In genomic region chr3:147930811-147931251, GRCm38 (mm10) we compare ENCODE assay signal across 19 mouse cellular contexts.
DNase-seq lines count a peak whose midpoint lies in the region; ATAC-seq and TF ChIP-seq lines count a peak whose summit lies in the region.
"Had no signal": no experiment of that assay in that cellular context is flagged by ENCODE, and none has a peak within 500 bp of the region (broad histone marks: within the 10 kb centered on the region; RNA-seq: fewer than 3 reads in every experiment).

No protein-coding gene starts in this region.

- no peak for ATAC-seq in embryonic facial prominence, embryonic 11.5 days (replicated peaks; ENCODE audit: insufficient number of reproducible peaks, low FRiP score, low TSS enrichment, low read depth)
- ATAC-seq in kidney, postnatal 0 days (replicated peaks; ENCODE audit: low FRiP score, low read depth) = no peak
- ATAC-seq: liver, embryonic 12.5 days had no signal

- H3K27ac ChIP-seq in embryonic facial prominence, embryonic 11.5 days (replicated peaks; ENCODE audit: low read depth, low read length) = no peak overlapping the region
- no peak overlapping the region for H3K27ac ChIP-seq in embryonic facial prominence, embryonic 10.5 days (replicated peaks)
- no peak overlapping the region; the same call in 1 of the 2 replicates for H3K27ac ChIP-seq in kidney, postnatal 0 days
- H3K27ac ChIP-seq: hindbrain, embryonic 13.5 days; liver, embryonic 12.5 days; midbrain, embryonic 12.5 days; neural tube, embryonic 15.5 days; stomach, postnatal 0 days had no signal

- no peaks in the 10 kb centered on the region for H3K4me1 ChIP-seq in embryonic facial prominence, embryonic 11.5 days (ENCODE audit: control insufficient read depth, insufficient read depth, low read length)
- no peaks in the 10 kb centered on the region for H3K4me1 ChIP-seq in embryonic facial prominence, embryonic 10.5 days
- H3K4me1 ChIP-seq in kidney, postnatal 0 days (replicated peaks; ENCODE audit: insufficient read depth, low read length) = no peaks in the 10 kb centered on the region
- H3K4me1 ChIP-seq: hindbrain, embryonic 13.5 days; liver, embryonic 12.5 days; neural tube, embryonic 15.5 days had no signal

- no peaks in the 10 kb centered on the region for H3K36me3 ChIP-seq in embryonic facial prominence, embryonic 11.5 days (replicated peaks; ENCODE audit: control insufficient read depth, insufficient read depth, low read depth, low read length)
- no peaks in the 10 kb centered on the region for H3K36me3 ChIP-seq in embryonic facial prominence, embryonic 10.5 days (replicated peaks)
- H3K36me3 ChIP-seq in kidney, postnatal 0 days (ENCODE audit: insufficient read depth, low read length) = no peaks in the 10 kb centered on the region
- H3K36me3 ChIP-seq: hindbrain, embryonic 13.5 days; liver, embryonic 12.5 days; midbrain, embryonic 12.5 days; neural tube, embryonic 15.5 days had no signal

- no peak overlapping the region for H3K4me3 ChIP-seq in embryonic facial prominence, embryonic 11.5 days (ENCODE audit: low read depth, low read length)
- H3K4me3 ChIP-seq in embryonic facial prominence, embryonic 10.5 days = no peak overlapping the region
- no peak overlapping the region for H3K4me3 ChIP-seq in kidney, postnatal 0 days (replicated peaks; ENCODE audit: low read depth, low read length)
- H3K4me3 ChIP-seq: hindbrain, embryonic 13.5 days; liver, embryonic 12.5 days; midbrain, embryonic 12.5 days; neural tube, embryonic 15.5 days had no signal

- H3K27me3 ChIP-seq in embryonic facial prominence, embryonic 11.5 days (ENCODE audit: control insufficient read depth, insufficient read depth, low read length) = no peaks in the 10 kb centered on the region
- H3K27me3 ChIP-seq in embryonic facial prominence, embryonic 10.5 days (replicated peaks; ENCODE audit: low read depth, poor library complexity, severe bottlenecking) = no peaks in the 10 kb centered on the region
- H3K27me3 ChIP-seq in kidney, postnatal 0 days (ENCODE audit: insufficient read depth, low read length) = no peaks in the 10 kb centered on the region
- H3K27me3 ChIP-seq: CH12.LX; hindbrain, embryonic 13.5 days; liver, embryonic 12.5 days; midbrain, embryonic 12.5 days; neural tube, embryonic 15.5 days had no signal

- TF ChIP-seq CTCF in kidney, postnatal 0 days (IDR thresholded peaks at IDR 0.05; ENCODE audit: low read depth) = no peak

- no peaks in the 10 kb centered on the region for H3K9me3 ChIP-seq in embryonic facial prominence, embryonic 11.5 days (replicated peaks; ENCODE audit: control insufficient read depth, low read length)
- H3K9me3 ChIP-seq in embryonic facial prominence, embryonic 10.5 days = no peaks in the 10 kb centered on the region
- no peaks in the 10 kb centered on the region for H3K9me3 ChIP-seq in kidney, postnatal 0 days (replicated peaks; ENCODE audit: low read length)
- H3K9me3 ChIP-seq: hindbrain, embryonic 13.5 days; liver, embryonic 12.5 days; midbrain, embryonic 12.5 days; neural tube, embryonic 15.5 days had no signal

- H3K4me2 ChIP-seq in embryonic facial prominence, embryonic 11.5 days (ENCODE audit: low read depth, low read length) = no peak overlapping the region
- 0 out of 2 replicates have a peak overlapping the region, but pooled peaks have one; percentile 5 for H3K4me2 ChIP-seq in kidney, postnatal 0 days (ENCODE audit: low read length)
- H3K4me2 ChIP-seq: hindbrain, embryonic 13.5 days; liver, embryonic 12.5 days; midbrain, embryonic 12.5 days; neural tube, embryonic 15.5 days had no signal

- WGBS in embryonic facial prominence, embryonic 11.5 days = 55% methylated on average over 6 of the region's 6 CpGs
- 60% methylated on average over 6 of the region's 6 CpGs for WGBS in embryonic facial prominence, embryonic 10.5 days
- 44% methylated on average over 6 of the region's 6 CpGs for WGBS in kidney, postnatal 0 days

- H3K9ac ChIP-seq in embryonic facial prominence, embryonic 11.5 days (replicated peaks; ENCODE audit: low read length) = no peak overlapping the region
- H3K9ac ChIP-seq in kidney, postnatal 0 days (ENCODE audit: low read depth, low read length) = no peak overlapping the region
- H3K9ac ChIP-seq: hindbrain, embryonic 13.5 days; liver, embryonic 12.5 days; midbrain, embryonic 12.5 days; neural tube, embryonic 15.5 days had no signal

- intact Hi-C loops in heart, postnatal 36 days (cut with DNase I) = no loop called here

- peak; percentile 52 for DNase-seq in embryonic facial prominence, embryonic 11.5 days (ENCODE audit: low spot score)
- no peak for DNase-seq in embryonic facial prominence, embryonic 10.5 days (ENCODE audit: low spot score)
- DNase-seq in kidney, postnatal 0 days (ENCODE audit: low spot score) = peak; percentile 80
- DNase-seq in kidney, postnatal 36 days = no peak
- peak; percentile 5 to 8 for DNase-seq in right cerebral cortex, adult 2 months (ENCODE audit: low spot score in 2 of 2)
- DNase-seq in right cerebral cortex, postnatal 4 days = no peak
- DNase-seq in yolk sac, embryonic 10.5 days (ENCODE audit: low spot score) = peak; percentile 1
- no peak for DNase-seq in heart, postnatal 36 days
- DNase-seq: cerebellum, adult 11-12 months; heart, adult 18-20 months; kidney, adult 8-10 months; lung, postnatal 36 days; thymus, postnatal 4 days had no signal

Comparison
In these comparisons a context has a peak if more than half of its experiments do, and no peak if none do; other contexts are left out.
1. DNase-seq: peak in embryonic facial prominence, embryonic 11.5 days (single experiment), kidney, postnatal 0 days (single experiment), right cerebral cortex, adult 2 months (2 of 2) and yolk sac, embryonic 10.5 days (single experiment); none in embryonic facial prominence, embryonic 10.5 days (single experiment), kidney, postnatal 36 days (0 of 2), right cerebral cortex, postnatal 4 days (single experiment) and heart, postnatal 36 days (0 of 2).